Mouse (Mus musculus) left cerebral cortex, adult 8-10 months (tissue): ENCODE data around the gene Svs6. TPM values are rescaled to one million over a fixed set of nuclear protein-coding genes. Genes with fewer than 3 reads are reported as not detected.

Source experiments
- microRNA-seq, 2 experiments: library from miRNA; unstranded; fragments of <30 nt; microRNA quantifications; one replicate each; pipeline ENCODE4 v1.2.0; 2022
- total RNA-seq, 4 experiments: library from RNA; stranded (reverse); gene quantifications; 2 replicates each; pipeline ENCODE4 v1.2.4; 2022

Svs6 gene
- total RNA-seq, 4 experiments from 2014 or later: not detected

Small RNAs within 50 kb of the gene (microRNA-seq; reads per million reads assigned to microRNA genes)
- gene Mir7678: 0 reads per million in 2 experiments

Other genes starting within 250 kb of the Svs6 start
- gene Stk4, start 246.4 kb upstream of the Svs6 start, total RNA-seq: 10 to 100 TPM; 31.7 to 37.5 (median 34.1) TPM
- 10 to 100 TPM; 76.6 to 84.5 (median 81.5) TPM for gene Tomm34, start 245.6 kb upstream of the Svs6 start, total RNA-seq
- gene Kcns1, start 145.6 kb upstream of the Svs6 start, total RNA-seq: 10 to 100 TPM; 17.5 to 19.4 (median 18.5) TPM
- gene Wfdc5, start 134.0 kb upstream of the Svs6 start, total RNA-seq: not detected
- not detected for gene Wfdc12, start 126.1 kb upstream of the Svs6 start, total RNA-seq
- gene Wfdc15a, start 116.6 kb upstream of the Svs6 start, total RNA-seq: not detected
- not detected for gene Wfdc15b, start 95.1 kb upstream of the Svs6 start, total RNA-seq
- not detected for gene Svs2, start 78.3 kb upstream of the Svs6 start, total RNA-seq
- not detected for gene Svs3b, start 60.1 kb upstream of the Svs6 start, total RNA-seq
- not detected for gene Svs4, start 38.3 kb upstream of the Svs6 start, total RNA-seq
- not detected for gene Svs3a, start 27.5 kb upstream of the Svs6 start, total RNA-seq
- gene Svs5, start 16.0 kb downstream of the Svs6 start, total RNA-seq: not detected
- gene Slpi, start 72.3 kb downstream of the Svs6 start, total RNA-seq: 1 to 10 TPM in 2 of 4 experiments, under 1 TPM in 1, not detected in 1; 0.62 to 1.8 (median 1.3) TPM
- under 1 TPM; 0.17 to 0.77 (median 0.31) TPM for gene Rbpjl, start 86.4 kb downstream of the Svs6 start, total RNA-seq
- gene Matn4, start 88.4 kb downstream of the Svs6 start, total RNA-seq: 10 to 100 TPM in 3 of 4 experiments, 1 to 10 TPM in 1; 9.9 to 12.0 (median 10.6) TPM
- 100 to 1,000 TPM in 1 of 4 experiments, 10 to 100 TPM in 3; 81.2 to 117 (median 89.0) TPM for gene Sdc4, start 127.1 kb downstream of the Svs6 start, total RNA-seq
- 10 to 100 TPM; 39.4 to 46.1 (median 40.6) TPM for gene Sys1, start 140.2 kb downstream of the Svs6 start, total RNA-seq
- gene Gm20458, start 144.2 kb downstream of the Svs6 start, total RNA-seq: 10 to 100 TPM in 1 of 4 experiments, 1 to 10 TPM in 3; 4.4 to 15.6 (median 6.3) TPM
- not detected for gene Trp53tg5, start 157.0 kb downstream of the Svs6 start, total RNA-seq
- 100 to 1,000 TPM; 140 to 155 (median 147) TPM for gene Dbndd2, start 169.4 kb downstream of the Svs6 start, total RNA-seq
- gene Pigt, start 180.8 kb downstream of the Svs6 start, total RNA-seq: 10 to 100 TPM; 84.0 to 97.2 (median 89.5) TPM
- 1 to 10 TPM in 2 of 4 experiments, under 1 TPM in 2; 0.98 to 1.5 (median 1.1) TPM for gene Wfdc2, start 245.7 kb downstream of the Svs6 start, total RNA-seq